Mouse (Mus musculus) megakaryocyte, adult 5-6 weeks (primary cell): ENCODE measurements around the gene Tas2r104. TPM values are rescaled to one million over a fixed set of nuclear protein-coding genes. Genes with fewer than 3 reads are reported as not detected.

Experiments
- ATAC-seq: 2 replicates; pipeline ENCODE4 v1.8.0; 2016; ENCODE audit warnings: mild to moderate bottlenecking, inconsistent platforms; ENCODE audit not compliant: poor library complexity, severe bottlenecking
- total RNA-seq, 2 experiments: library from RNA; stranded (forward) in 1 of 2; stranded (reverse) in 1 of 2; fragments of 153-499, 151-499 nt in 1 of 2; fragments of 221-1000, 200-1000 nt in 1 of 2; gene quantifications; 2 replicates each; pipeline versions ENCODE4 v1.2.3 to v1.2.4; 2015 to 2017

Tas2r104 gene
- total RNA-seq (2015) (not detected in 2 replicates), total RNA-seq (2017) (not detected in 2 replicates)

GRCm38 (mm10) chr6:131685644-131686043, at the start of gene Tas2r104:
Tas2r104 (minus strand) TSS chr6:131685744.
- ATAC-seq: no peak

GRCm38 (mm10) chr6:131712803-131713202, 27.3 kb upstream of the Tas2r104 start:
- ATAC-seq: no peak

GRCm38 (mm10) chr6:131689963-131690362, 4.4 kb upstream of the Tas2r104 start, which contains the start of gene Tas2r114:
Tas2r114 (minus strand) TSS chr6:131690063.
- ATAC-seq: no peak

- no peak for ATAC-seq
Measured at GRCm38 (mm10) chr6:131687395-131687794, 1.9 kb upstream of the Tas2r104 start, which contains the start of gene Tas2r105. Tas2r105 (minus strand) TSS chr6:131687495.

- no peak for ATAC-seq
Measured at GRCm38 (mm10) chr6:131678786-131679185, 6.8 kb downstream of the Tas2r104 start, which contains the start of gene Tas2r106. Tas2r106 (minus strand) TSS chr6:131678886.

GRCm38 (mm10) chr6:131660049-131660448, 25.5 kb downstream of the Tas2r104 start, which contains the start of gene Tas2r107:
Tas2r107 (minus strand) TSS chr6:131660149.
- no peak for ATAC-seq

Other genes starting within 250 kb of the Tas2r104 start
- gene 5430401F13Rik, start 199.3 kb downstream of the Tas2r104 start, total RNA-seq (2015): not detected in 2 replicates
- gene 5430401F13Rik, start 199.3 kb downstream of the Tas2r104 start, total RNA-seq (2017): not detected in 2 replicates
- gene Gm6619, start 199.3 kb downstream of the Tas2r104 start, total RNA-seq (2015): not detected in 2 replicates
- gene Gm6619, start 199.3 kb downstream of the Tas2r104 start, total RNA-seq (2017): not detected in 2 replicates
- gene Tas2r130, start 54.8 kb downstream of the Tas2r104 start, total RNA-seq (2015): not detected in 2 replicates
- not detected in 2 replicates for gene Tas2r130, start 54.8 kb downstream of the Tas2r104 start, total RNA-seq (2017)
- not detected in 2 replicates for gene Tas2r107, start 25.6 kb downstream of the Tas2r104 start, total RNA-seq (2015)
- not detected in 2 replicates for gene Tas2r107, start 25.6 kb downstream of the Tas2r104 start, total RNA-seq (2017)
- gene Tas2r106, start 6.9 kb downstream of the Tas2r104 start, total RNA-seq (2015): not detected in 2 replicates
- not detected in 2 replicates for gene Tas2r106, start 6.9 kb downstream of the Tas2r104 start, total RNA-seq (2017)
- gene Tas2r105, start 1.8 kb upstream of the Tas2r104 start, total RNA-seq (2015): not detected in 2 replicates
- gene Tas2r105, start 1.8 kb upstream of the Tas2r104 start, total RNA-seq (2017): not detected in 2 replicates
- not detected in 2 replicates for gene Tas2r114, start 4.3 kb upstream of the Tas2r104 start, total RNA-seq (2015)
- gene Tas2r114, start 4.3 kb upstream of the Tas2r104 start, total RNA-seq (2017): not detected in 2 replicates